Mouse (Mus musculus) neural tube, embryonic 11.5 days (tissue): ENCODE measurements around the gene Tshz2. TPM values are rescaled to one million over a fixed set of nuclear protein-coding genes. Genes with fewer than 3 reads are reported as not detected.

ENCODE experiments used
- ATAC-seq: fragments of 200-750 bp; cut with Nextera tagmentation; 2 replicates; pipeline ENCODE4 v1.8.0; 2017; ENCODE audit warnings: moderate number of reproducible peaks, mild to moderate bottlenecking, moderate TSS enrichment, moderate library complexity; ENCODE audit not compliant: insufficient read depth, low FRiP score, low TSS enrichment
- DNase-seq: peaks from one replicate; pipeline ENCODE4 v3.0.0-alpha.2; 2015; ENCODE audit warnings: low spot score
- H3K27ac ChIP-seq: fragments of 300-500 bp; sonication (generic); 2 replicates; pipeline ENCODE4 v1.5.1; 2014; ENCODE audit warnings: low read depth, mild to moderate bottlenecking, low read length
- H3K27me3 ChIP-seq: fragments of 300-500 bp; sonication (generic); 2 replicates; pipeline ENCODE4 v1.6.1; 2014; ENCODE audit warnings: mild to moderate bottlenecking, low read length, mixed read lengths; ENCODE audit not compliant: control insufficient read depth, insufficient read depth
- H3K36me3 ChIP-seq: fragments of 300-500 bp; sonication (generic); 2 replicates; pipeline ENCODE4 v1.6.1; 2014; ENCODE audit warnings: mild to moderate bottlenecking, low read length, moderate library complexity, mixed read lengths; ENCODE audit not compliant: control insufficient read depth, insufficient read depth
- H3K4me1 ChIP-seq: fragments of 300-500 bp; sonication (generic); 2 replicates; pipeline ENCODE4 v1.6.1; 2014; ENCODE audit warnings: low read length, mixed read lengths; ENCODE audit not compliant: control insufficient read depth, insufficient read depth
- H3K4me2 ChIP-seq: fragments of 300-500 bp; sonication (generic); 2 replicates; pipeline ENCODE4 v1.6.1; 2014; ENCODE audit warnings: low read depth, mild to moderate bottlenecking, moderate library complexity
- H3K4me3 ChIP-seq: fragments of 300-500 bp; sonication (generic); 2 replicates; pipeline ENCODE4 v1.5.1; 2014; ENCODE audit warnings: low read depth, low read length
- H3K9ac ChIP-seq: fragments of 300-500 bp; sonication (generic); 2 replicates; pipeline ENCODE4 v1.6.1; 2014; ENCODE audit warnings: mild to moderate bottlenecking, low read length
- H3K9me3 ChIP-seq: fragments of 300-500 bp; sonication (generic); 2 replicates; pipeline ENCODE4 v1.6.1; 2016; ENCODE audit warnings: low read length; ENCODE audit not compliant: control insufficient read depth
- WGBS: fragments of 180-500 bp; shearing (Covaris S2); extraction: QIAGEN DNeasy Blood & Tissue Kit; methylation state at CpG from one replicate; pipeline ENCODE4 v1.1.7; 2014; 5-methylcytosine and 5-hydroxymethylcytosine counted together
- polyA plus RNA-seq: library from polyadenylated mRNA; unstranded; fragments of >200 nt; fragmentation: Nextera tagmentation; extraction: Ambion mirVana; gene quantifications from 2 replicates; pipeline ENCODE4 v1.2.1, GENCODE M21; 2014

Gene Tshz2
- polyA plus RNA-seq, 1 experiment from 2014 or later = 9.1 TPM

DNA sequence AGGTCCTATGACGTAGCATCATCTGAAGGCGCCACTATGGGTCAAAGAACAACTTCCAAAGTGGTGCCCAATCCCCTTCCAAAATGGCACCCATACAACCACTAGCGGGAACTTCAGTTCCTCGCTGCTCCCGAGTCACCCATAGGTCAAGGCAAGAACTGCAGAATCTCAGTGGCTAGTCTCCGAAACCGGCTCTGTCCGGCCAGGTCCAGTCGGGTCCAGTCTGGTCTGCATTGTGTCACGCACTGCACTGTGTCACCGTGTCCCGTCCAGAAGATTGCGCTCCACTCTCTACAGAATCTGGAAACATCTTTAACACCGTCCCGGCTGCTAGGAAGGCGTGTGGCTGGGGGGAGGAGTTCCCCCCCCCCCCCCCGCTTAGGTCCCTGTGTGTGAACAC lies 461.4 kb downstream of the Tshz2 start:
- Histone ChIP-seq H3K9ac (no peak overlapping the region), H3K4me1 (no peaks in the 10 kb centered on the region), H3K9me3 (no peaks in the 10 kb centered on the region), H3K4me2 (no peak overlapping the region), H3K27ac (no peak overlapping the region), H3K4me3 (no peak overlapping the region), H3K36me3 (no peaks in the 10 kb centered on the region), H3K27me3 (no peaks in the 10 kb centered on the region)
- ATAC-seq (no peak), DNase-seq (no peak)
- WGBS = 92% methylated on average over 17 of the region's 17 CpGs

GRCm38 (mm10) chr2:170094871-170095270 lies 462.1 kb downstream of the Tshz2 start:
- DNase-seq (no peak), ATAC-seq (no peak)
- Histone ChIP-seq H3K4me1 (no peaks in the 10 kb centered on the region), H3K27me3 (no peaks in the 10 kb centered on the region), H3K9ac (no peak overlapping the region), H3K27ac (no peak overlapping the region), H3K4me2 (no peak overlapping the region), H3K36me3 (no peaks in the 10 kb centered on the region), H3K9me3 (no peaks in the 10 kb centered on the region), H3K4me3 (no peak overlapping the region)
- 93% methylated on average over 9 of the region's 9 CpGs for WGBS

- ATAC-seq (peak; percentile 40; the same call in 1 of the 2 replicates), DNase-seq (peak; percentile 95)
- H3K27me3 ChIP-seq = no peaks in the 10 kb centered on the region
- H3K27ac ChIP-seq = no peak overlapping the region
- 5% methylated on average over 12 of the region's 12 CpGs for WGBS
- H3K9me3 ChIP-seq = no peaks in the 10 kb centered on the region
- no peak overlapping the region for H3K4me2 ChIP-seq
- no peak overlapping the region for H3K4me3 ChIP-seq
- H3K36me3 ChIP-seq = no peaks in the 10 kb centered on the region
- no peak overlapping the region for H3K9ac ChIP-seq
- H3K4me1 ChIP-seq = no peaks in the 10 kb centered on the region
These were observed 468.3 kb downstream of the Tshz2 start for GRCm38 (mm10) chr2:170101132-170101531.

- no peaks in the 10 kb centered on the region for H3K27me3 ChIP-seq
- no peak for DNase-seq
- H3K27ac ChIP-seq = no peak overlapping the region
- H3K36me3 ChIP-seq = no peaks in the 10 kb centered on the region
- no peak overlapping the region for H3K4me2 ChIP-seq
- no peak overlapping the region for H3K4me3 ChIP-seq
- 76% methylated on average over 7 of the region's 7 CpGs for WGBS
- H3K9ac ChIP-seq = no peak overlapping the region
- H3K9me3 ChIP-seq = no peaks in the 10 kb centered on the region
- H3K4me1 ChIP-seq = no peaks in the 10 kb centered on the region
- no peak for ATAC-seq
These were observed 469.1 kb downstream of the Tshz2 start for GRCm38 (mm10) chr2:170101932-170102331.

DNA sequence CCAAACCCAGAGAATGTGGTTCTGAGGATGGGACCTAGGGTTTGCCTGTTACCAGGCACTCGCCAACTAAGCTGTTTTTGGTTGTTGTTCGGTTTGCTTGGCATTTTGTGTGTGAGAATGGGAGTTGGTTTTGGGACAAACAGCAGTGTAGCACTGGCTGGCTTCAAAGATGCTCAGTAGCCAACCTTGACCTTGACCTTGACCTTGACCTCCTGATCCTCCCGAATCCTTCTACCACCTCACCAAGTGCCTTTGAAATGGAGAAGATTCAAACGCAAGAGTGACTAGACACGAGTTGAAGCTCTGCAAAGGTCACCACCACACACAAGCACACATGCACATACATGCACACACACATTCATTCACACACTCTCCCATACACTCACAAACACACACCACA lies 470.5 kb downstream of the Tshz2 start:
- no peaks in the 10 kb centered on the region for H3K27me3 ChIP-seq
- no peak overlapping the region for H3K9ac ChIP-seq
- H3K4me1 ChIP-seq = no peaks in the 10 kb centered on the region
- H3K9me3 ChIP-seq = no peaks in the 10 kb centered on the region
- H3K36me3 ChIP-seq = no peaks in the 10 kb centered on the region
- no peak for ATAC-seq
- no peak overlapping the region for H3K4me3 ChIP-seq
- WGBS = 93% methylated on average over 5 of the region's 5 CpGs
- H3K27ac ChIP-seq = no peak overlapping the region
- no peak overlapping the region for H3K4me2 ChIP-seq
- DNase-seq = no peak

DNA sequence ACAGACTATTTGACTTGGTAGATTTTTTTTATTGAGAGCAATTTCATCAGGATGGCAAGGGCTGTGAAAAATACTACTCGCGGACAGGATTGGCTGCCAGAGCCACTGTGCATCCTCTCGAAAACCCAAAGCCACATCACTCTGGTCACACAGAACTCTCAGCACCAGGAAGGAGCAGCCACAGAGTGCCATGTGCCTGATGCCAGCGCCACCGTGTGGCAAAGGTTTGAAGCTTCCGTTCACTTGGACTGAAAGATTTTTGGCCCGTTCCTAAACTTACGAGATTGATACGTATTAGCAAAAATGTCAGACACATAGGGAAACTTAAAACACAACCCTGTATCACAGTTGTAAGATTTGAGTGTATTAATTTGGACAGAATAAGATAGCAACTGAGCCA lies 471.0 kb downstream of the Tshz2 start:
- H3K27me3 ChIP-seq = no peaks in the 10 kb centered on the region
- no peak overlapping the region for H3K4me3 ChIP-seq
- no peaks in the 10 kb centered on the region for H3K9me3 ChIP-seq
- no peak overlapping the region for H3K27ac ChIP-seq
- H3K4me2 ChIP-seq = no peak overlapping the region
- 53% methylated on average over 9 of the region's 9 CpGs for WGBS
- ATAC-seq = no peak
- DNase-seq = peak; percentile 58
- H3K4me1 ChIP-seq = no peaks in the 10 kb centered on the region
- no peak overlapping the region for H3K9ac ChIP-seq
- H3K36me3 ChIP-seq = no peaks in the 10 kb centered on the region

DNA sequence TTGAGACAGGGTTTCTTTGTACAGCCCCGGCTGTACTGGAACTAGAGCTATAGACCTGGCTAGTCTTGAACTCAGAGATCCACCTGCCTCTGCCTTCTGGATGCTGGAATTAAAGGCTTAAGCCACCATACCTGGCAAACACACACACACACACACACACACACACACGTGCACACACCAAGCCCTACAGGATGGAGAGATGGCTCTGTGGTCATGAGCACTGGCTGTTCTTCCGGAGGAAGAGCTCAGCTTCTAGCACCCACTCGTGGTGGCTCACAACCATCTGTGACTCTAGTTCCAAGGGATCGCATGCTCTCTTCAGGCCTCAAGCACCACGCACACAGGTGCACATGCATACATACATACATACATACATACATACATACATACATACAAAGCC lies 471.6 kb downstream of the Tshz2 start:
- Histone ChIP-seq H3K4me2 (no peak overlapping the region), H3K36me3 (no peaks in the 10 kb centered on the region), H3K9ac (no peak overlapping the region), H3K9me3 (no peaks in the 10 kb centered on the region), H3K27me3 (no peaks in the 10 kb centered on the region), H3K4me1 (no peaks in the 10 kb centered on the region), H3K27ac (no peak overlapping the region), H3K4me3 (no peak overlapping the region)
- WGBS = 90% methylated on average over 6 of the region's 6 CpGs
- DNase-seq = no peak
- ATAC-seq = no peak

GRCm38 (mm10) chr2:170106000-170106399 lies 473.2 kb downstream of the Tshz2 start:
- Histone ChIP-seq H3K27ac (no peak overlapping the region), H3K9ac (no peak overlapping the region), H3K9me3 (no peaks in the 10 kb centered on the region), H3K4me2 (no peak overlapping the region), H3K4me1 (no peaks in the 10 kb centered on the region), H3K4me3 (no peak overlapping the region), H3K27me3 (no peaks in the 10 kb centered on the region), H3K36me3 (peaks cover 2% of the 10 kb centered on the region; the same call in 1 of the 2 replicates)
- ATAC-seq (no peak), DNase-seq (no peak)
- 89% methylated on average over 9 of the region's 9 CpGs for WGBS

DNA sequence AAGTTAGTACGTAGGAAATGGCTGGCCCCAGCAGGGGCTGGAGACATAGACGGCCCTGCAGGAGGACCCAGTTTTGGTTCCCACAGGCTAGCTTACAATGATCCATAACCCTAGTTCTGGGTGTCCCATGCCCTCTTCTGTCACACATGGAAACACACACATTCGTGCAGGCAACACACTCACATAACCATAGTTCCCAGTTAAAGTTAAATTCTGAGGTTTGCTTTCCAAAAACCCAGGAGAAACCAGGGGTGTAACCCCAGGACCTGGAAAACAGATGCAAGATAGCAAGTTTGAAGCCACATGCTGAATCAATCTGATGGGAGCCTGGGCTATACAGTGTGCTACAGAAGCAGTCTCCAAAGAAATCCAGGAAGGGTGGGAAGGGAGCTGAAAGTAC lies 475.0 kb downstream of the Tshz2 start:
- no peak overlapping the region for H3K4me3 ChIP-seq
- H3K4me1 ChIP-seq = no peaks in the 10 kb centered on the region
- no peak overlapping the region for H3K27ac ChIP-seq
- 91% methylated on average over 3 of the region's 3 CpGs for WGBS
- H3K4me2 ChIP-seq = no peak overlapping the region
- no peak for DNase-seq
- no peaks in the 10 kb centered on the region for H3K27me3 ChIP-seq
- ATAC-seq = no peak
- H3K9me3 ChIP-seq = no peaks in the 10 kb centered on the region
- H3K9ac ChIP-seq = no peak overlapping the region
- peaks cover 2% of the 10 kb centered on the region; the same call in 1 of the 2 replicates for H3K36me3 ChIP-seq
